Mouse (Mus musculus): ENCODE data around the gene Dnajc11.

The Dnajc11 gene

GRCm38 (mm10) chr4:151985886-151986285, 52.4 kb downstream of the Dnajc11 start:
- 32% methylated on average over 10 of the region's 10 CpGs for WGBS

DNA sequence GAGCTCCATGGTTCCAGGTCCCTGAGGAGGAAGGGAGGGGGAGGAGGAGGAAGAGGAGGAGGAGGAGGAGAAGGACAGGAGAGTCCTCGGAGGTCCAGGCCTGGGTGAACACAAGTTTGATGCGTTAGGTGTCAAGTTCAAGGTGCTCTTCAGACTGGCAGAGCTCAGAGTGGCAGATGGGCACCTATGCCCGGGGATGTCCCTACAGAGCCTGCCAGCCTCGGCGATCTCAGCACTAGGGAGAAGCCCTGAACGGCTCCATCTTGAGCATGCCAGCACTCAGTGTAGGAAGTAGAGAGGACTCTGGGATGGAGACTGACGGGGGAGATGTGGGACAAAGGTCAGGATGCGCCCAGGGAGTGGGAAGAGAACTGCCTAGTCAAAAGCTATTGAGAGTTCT, 53.2 kb downstream of the Dnajc11 start:
- 66% methylated on average over 8 of the region's 8 CpGs for WGBS

- WGBS: 15% methylated on average over 10 of the region's 10 CpGs
Observed at GRCm38 (mm10) chr4:151988014-151988341, 54.5 kb downstream of the Dnajc11 start.

DNA sequence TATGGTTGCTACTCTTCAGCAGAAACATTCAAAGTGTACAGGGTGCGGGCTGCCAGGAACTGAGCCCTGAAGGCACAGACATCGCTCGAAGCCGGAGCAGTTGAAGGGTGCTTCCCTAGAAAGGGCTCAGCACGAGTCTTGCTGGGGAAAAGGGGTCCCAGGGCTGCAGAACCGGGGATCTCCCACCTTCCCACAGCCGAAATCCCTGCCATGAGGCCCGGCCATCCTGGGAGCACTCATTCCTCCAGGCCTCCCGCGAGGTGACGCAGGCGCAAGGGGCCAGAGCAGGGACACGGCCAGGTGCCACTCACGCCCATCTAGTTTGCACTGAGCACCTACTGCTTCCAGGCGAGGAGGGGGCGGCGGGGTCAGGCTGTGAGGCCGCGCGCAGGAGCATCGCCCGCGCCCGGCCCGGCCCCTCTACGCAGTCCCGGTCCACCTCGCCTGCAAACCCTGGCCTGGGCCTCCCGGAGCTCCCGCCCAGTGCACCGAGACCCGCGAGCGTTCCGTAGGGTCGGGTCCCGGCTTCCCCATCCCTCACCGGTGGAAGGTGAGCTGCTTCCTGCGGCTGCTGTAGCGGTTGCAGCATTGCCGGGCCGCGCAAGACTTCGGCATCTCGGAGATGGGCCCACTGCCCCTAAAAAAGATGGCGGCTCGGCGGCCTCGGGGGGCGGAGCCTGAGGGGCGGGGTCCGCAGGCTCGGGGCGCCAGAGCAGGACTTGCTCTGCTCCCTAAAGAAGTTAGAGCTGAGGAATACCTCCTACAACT, 55.0 kb downstream of the Dnajc11 start, which contains the start of gene Thap3:
Thap3 (minus strand) TSS at position 656 of the 768 bp plus-strand sequence.
- WGBS: under 1% methylated on average over 54 of the region's 54 CpGs

DNA sequence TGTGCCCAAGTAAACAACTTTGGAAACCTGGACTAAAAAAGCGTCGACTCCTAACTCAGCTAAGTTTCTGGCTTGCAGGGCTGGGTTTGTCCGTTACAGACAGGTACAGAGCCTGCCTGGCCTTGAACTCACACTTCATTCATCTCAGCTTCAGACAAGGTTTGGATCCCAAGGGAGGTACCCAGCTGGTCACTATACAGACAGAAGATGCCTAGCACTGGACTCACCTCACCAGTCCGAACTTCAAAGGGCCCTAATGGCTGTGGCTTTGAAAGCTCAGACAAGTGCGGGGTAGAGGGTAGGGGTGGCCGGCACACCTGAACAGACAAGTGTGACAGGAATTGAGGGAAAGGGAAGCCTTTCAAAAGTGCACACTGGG, 55.6 kb downstream of the Dnajc11 start:
- 42% methylated on average over 6 of the region's 6 CpGs for whole genome bisulfite sequencing

DNA sequence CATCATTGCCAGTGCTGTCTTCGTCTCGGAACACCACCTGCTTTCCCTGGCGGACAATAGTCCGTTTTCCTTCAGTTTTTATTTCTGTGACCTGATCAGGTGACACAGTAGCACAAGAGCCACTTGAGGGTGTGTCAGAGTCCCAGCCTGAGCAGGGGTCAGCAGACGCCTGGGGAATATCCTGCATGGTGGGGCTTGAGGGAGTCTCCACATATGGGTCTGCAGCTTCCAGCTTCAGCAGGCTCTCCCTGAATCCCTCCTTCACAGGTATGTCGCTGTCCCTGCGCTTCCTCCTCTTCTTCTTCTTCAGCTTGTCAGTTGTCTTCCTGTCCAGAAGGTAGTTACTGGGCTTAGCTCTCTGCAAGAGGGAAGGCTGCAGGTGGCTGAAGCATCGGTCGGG, 58.6 kb downstream of the Dnajc11 start:
- 93% methylated on average over 9 of the region's 9 CpGs for WGBS

DNA sequence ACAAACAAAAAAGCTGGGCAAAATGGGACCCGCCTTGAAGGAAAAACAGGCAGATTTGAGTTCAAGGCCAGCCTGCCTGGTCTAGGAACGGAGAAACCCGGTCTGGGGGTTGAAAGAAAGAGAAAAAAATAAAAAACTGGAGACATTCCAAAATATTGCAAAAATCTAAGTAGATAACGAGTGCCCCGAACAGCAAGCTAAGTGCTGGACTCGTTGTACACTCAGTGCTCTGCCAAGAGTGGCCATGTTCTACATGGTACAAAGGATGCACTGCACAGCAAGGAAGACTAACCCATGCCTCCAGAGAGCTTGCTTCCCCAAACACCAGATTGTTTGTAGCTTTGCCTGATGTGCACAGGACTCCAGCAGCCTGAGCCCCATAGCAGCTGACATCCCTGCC, 59.5 kb downstream of the Dnajc11 start:
- 75% methylated on average over 6 of the region's 6 CpGs for WGBS

- WGBS: 3% methylated on average over 61 of the region's 61 CpGs
Observed at GRCm38 (mm10) chr4:151994228-151995171, 61.0 kb downstream of the Dnajc11 start.

DNA sequence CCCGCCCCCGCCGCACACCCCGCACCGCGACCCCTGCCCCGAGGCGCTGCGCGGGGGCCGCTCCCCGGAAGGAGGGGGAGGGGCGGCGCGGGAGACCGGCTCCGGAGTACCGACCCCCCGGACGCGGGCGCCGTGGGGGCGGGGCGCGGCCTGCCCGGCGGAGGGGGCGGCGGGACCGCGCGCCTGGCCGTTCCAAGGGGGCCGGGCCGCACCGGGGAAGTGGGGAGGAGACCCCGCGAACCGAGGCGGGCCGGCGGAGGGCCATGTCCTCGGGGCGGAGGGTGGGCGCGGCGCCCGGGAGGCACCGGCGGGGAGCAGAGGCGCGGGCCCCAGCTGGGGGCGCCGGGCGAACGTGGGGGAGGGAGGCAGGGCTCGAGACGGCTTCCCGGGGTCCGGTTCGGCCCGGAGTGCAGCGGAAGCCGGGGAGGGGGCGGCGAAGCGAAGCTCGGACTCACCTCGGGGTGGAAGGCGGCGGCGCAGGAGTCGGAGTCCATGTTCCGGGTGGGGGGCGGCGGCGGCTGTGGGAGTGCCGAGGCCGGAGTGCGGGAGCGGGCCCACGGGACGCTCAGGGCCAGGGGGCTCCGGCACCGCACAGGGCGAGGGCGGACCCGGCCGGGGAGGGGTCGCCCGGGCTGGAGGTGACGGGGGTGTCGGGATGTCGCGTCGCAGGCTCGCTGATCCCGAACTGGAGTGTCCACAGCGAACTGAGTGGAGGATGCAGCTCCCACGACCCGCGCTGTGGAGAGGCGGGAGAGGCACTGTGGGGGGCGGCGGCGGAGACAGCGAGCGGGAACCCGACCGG, 62.1 kb downstream of the Dnajc11 start:
- WGBS: 1% methylated on average over 104 of the region's 111 CpGs

- under 1% methylated on average over 90 of the region's 94 CpGs for WGBS
Observed at GRCm38 (mm10) chr4:151996173-151996950, 62.9 kb downstream of the Dnajc11 start, which contains the start of gene Phf13. Gene Phf13, minus strand, starts transcription at chr4:151996258.

DNA sequence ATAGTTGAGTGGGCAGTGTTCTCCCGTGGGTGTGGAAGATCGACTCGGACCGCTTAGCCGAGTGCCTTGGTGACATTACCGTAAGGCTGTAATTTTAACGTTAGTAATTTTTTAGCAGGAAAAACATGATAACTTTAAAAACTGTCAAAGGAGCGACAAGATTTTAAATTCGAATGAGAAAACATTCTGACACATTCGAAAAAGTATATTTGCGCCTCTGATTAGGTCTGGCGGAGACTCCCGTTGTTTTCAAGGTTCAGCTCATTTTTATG, 63.4 kb downstream of the Dnajc11 start:
- WGBS: 2% methylated on average over 13 of the region's 13 CpGs

- WGBS: 66% methylated on average over 3 of the region's 3 CpGs
Observed at GRCm38 (mm10) chr4:151997701-151998100, 64.2 kb downstream of the Dnajc11 start.

GRCm38 (mm10) chr4:151999481-151999880, 66.0 kb downstream of the Dnajc11 start:
- WGBS: 79% methylated on average over 3 of the region's 3 CpGs

GRCm38 (mm10) chr4:152000906-152001305, 67.4 kb downstream of the Dnajc11 start:
- 24% methylated on average over 4 of the region's 4 CpGs for WGBS

DNA sequence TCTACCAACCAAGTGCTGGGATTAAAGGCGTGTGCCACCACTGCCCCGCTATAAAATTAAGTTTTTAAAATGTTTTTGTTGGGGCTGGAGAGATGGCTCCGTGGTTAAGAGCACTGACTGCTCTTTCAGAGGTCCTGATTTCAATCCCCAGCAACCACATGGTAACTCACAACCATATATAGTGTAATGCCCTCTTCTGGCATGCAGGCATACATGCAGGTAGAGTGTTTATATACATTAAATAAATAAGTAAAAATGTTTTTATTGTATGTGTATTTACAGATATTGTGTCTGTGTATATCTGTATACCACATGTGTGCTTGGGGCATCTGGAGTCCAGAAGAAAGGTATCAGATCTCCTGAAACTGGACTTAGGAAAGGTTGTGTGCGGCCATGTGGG, 67.8 kb downstream of the Dnajc11 start:
- 71% methylated on average over 4 of the region's 4 CpGs for WGBS

GRCm38 (mm10) chr4:152002063-152002462, 68.6 kb downstream of the Dnajc11 start:
- 95% methylated on average over 3 of the region's 3 CpGs for WGBS

DNA sequence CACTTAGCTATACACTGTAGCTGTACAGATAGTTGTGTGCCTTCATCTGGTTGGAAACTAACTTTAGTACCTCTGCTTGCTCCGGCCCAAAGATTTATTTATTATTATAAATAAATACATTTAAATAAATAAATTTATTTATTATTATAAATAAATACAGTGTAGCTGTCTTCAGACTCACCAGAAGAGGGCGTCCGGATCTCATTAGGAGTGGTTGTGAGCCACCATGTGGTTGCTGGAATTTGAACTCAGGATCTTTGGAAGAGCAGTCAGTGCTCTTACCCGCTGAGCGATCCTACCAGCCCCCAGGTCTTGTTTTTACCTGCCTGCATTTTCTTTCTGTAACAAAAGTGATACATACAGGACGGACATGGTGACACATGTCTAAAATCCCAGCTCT, 72.6 kb downstream of the Dnajc11 start:
- WGBS: 78% methylated on average over 6 of the region's 6 CpGs

- WGBS: 54% methylated on average over 3 of the region's 3 CpGs
Observed at GRCm38 (mm10) chr4:152006812-152007211, 73.3 kb downstream of the Dnajc11 start.

GRCm38 (mm10) chr4:152007481-152008147, 74.1 kb downstream of the Dnajc11 start:
- 18% methylated on average over 8 of the region's 8 CpGs for WGBS

DNA sequence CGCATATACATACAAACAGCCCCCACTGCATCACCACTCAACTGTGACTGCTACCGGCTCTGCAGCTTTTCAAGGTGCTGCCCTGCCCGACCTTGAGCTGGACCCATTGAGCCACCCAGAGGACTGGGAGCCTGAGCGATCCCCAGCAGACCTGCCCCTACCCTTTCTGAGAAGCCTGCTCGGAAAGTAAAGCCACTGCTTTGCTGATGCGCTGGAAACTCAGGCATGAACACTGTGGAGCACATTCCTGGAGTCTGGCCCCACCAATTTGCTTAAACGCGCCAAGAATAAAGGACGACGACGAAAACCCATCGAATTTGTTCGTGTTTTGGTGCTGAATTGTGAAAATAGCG, 74.6 kb downstream of the Dnajc11 start:
- WGBS: under 1% methylated on average over 14 of the region's 14 CpGs

DNA sequence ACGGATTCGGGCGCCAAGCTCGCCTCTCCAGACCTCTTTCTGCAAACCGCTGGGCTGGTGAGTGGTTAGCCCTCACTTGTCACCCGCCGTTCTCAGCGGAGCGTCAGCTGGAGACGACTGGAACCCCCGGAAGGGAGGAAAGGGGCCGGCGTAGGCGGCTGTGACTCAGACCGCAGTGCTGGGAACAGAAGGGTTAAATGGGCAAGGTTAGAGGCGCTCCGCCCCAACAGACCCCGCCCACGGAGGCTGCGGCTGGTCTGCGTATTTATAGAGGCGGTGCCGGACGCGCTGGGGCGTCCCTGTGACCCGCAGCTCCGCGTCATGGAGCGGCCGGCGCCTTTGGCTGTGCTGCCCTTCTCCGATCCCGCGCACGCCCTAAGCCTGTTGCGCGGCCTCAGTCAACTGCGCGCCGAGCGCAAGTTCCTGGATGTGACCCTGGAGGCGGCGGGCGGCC, 75.2 kb downstream of the Dnajc11 start, which contains the start of gene Klhl21:
Klhl21 (plus strand) TSS at position 182 of the 454 bp plus-strand sequence.
- under 1% methylated on average over 44 of the region's 45 CpGs for WGBS
